15 mouse cellular contexts compared by ENCODE assay signal in genomic region chr8:46697566-46697965, GRCm38 (mm10).
"Had no signal": no experiment of that assay in that cellular context is flagged by ENCODE, and none has a peak within 500 bp of the region (broad histone marks: within the 10 kb centered on the region; RNA-seq: fewer than 3 reads in every experiment).

No protein-coding gene starts in this region.

- H3K9me3 ChIP-seq: limb, embryonic 10.5 days; liver, embryonic 15.5 days; midbrain, embryonic 15.5 days; neural tube, embryonic 12.5 days had no signal

- DNase-seq: kidney, postnatal 10 days; lung, adult 2 months; lung, postnatal 10 days; thymus, adult 18-20 months; thymus, postnatal 14 days had no signal

- H3K4me3 ChIP-seq: left cerebral cortex, adult 2 months; limb, embryonic 10.5 days; liver, embryonic 15.5 days; megakaryocyte, embryonic 14.5 days; midbrain, embryonic 15.5 days; neural tube, embryonic 12.5 days had no signal

- H3K4me2 ChIP-seq: liver, embryonic 11.5 days; liver, embryonic 15.5 days; midbrain, embryonic 11.5 days; midbrain, embryonic 15.5 days; neural tube, embryonic 12.5 days had no signal

- H3K27me3 ChIP-seq: liver, embryonic 15.5 days; midbrain, embryonic 15.5 days; neural tube, embryonic 12.5 days had no signal

- ATAC-seq: midbrain, embryonic 15.5 days had no signal

- H3K9ac ChIP-seq: liver, embryonic 15.5 days; midbrain, embryonic 15.5 days; neural tube, embryonic 12.5 days had no signal

- H3K27ac ChIP-seq: left cerebral cortex, adult 2 months; limb, embryonic 10.5 days; liver, embryonic 15.5 days; macrophage; midbrain, embryonic 15.5 days; neural tube, embryonic 12.5 days; stomach, postnatal 0 days had no signal

- H3K36me3 ChIP-seq: limb, embryonic 10.5 days; liver, embryonic 15.5 days; midbrain, embryonic 15.5 days; neural tube, embryonic 12.5 days had no signal

- H3K4me1 ChIP-seq: limb, embryonic 10.5 days had no signal
